Mouse (Mus musculus) liver, embryonic 11.5 days (tissue): ENCODE data around the gene Prap1. TPM values are rescaled to one million over a fixed set of nuclear protein-coding genes. Genes with fewer than 3 reads are reported as not detected.
A peak's percentile ranks its signal among the peaks of the same experiment; 100 is the strongest.

Experiments
- ATAC-seq: fragments of 200-750 bp; cut with Nextera tagmentation; replicated peaks from 2 replicates; pipeline ENCODE4 v1.8.0; 2017; ENCODE audit warnings: moderate number of reproducible peaks, mild to moderate bottlenecking, moderate TSS enrichment, moderate library complexity; ENCODE audit not compliant: low FRiP score
- DNase-seq: peaks from one replicate; pipeline ENCODE4 v3.0.0-alpha.2; 2017; ENCODE audit warnings: low spot score
- H3K27ac ChIP-seq: fragments of 300-500 bp; sonication (generic); 2 replicates; pipeline ENCODE4 v1.5.1; 2014; ENCODE audit warnings: mild to moderate bottlenecking, low read depth, low read length, control low read depth
- H3K27me3 ChIP-seq: fragments of 300-500 bp; sonication (generic); replicated peaks from 2 replicates; pipeline ENCODE4 v1.6.1; 2014; ENCODE audit warnings: low read length, mixed read lengths; ENCODE audit not compliant: control insufficient read depth, insufficient read depth
- H3K36me3 ChIP-seq: fragments of 300-500 bp; sonication (generic); 2 replicates; pipeline ENCODE4 v1.6.1; 2014; ENCODE audit warnings: mild to moderate bottlenecking, low read length, moderate library complexity, mixed read lengths; ENCODE audit not compliant: control insufficient read depth, insufficient read depth
- H3K4me1 ChIP-seq: fragments of 300-500 bp; sonication (generic); replicated peaks from 2 replicates; pipeline ENCODE4 v1.6.1; 2014; ENCODE audit warnings: low read length, mixed read lengths; ENCODE audit not compliant: control insufficient read depth, insufficient read depth
- H3K4me2 ChIP-seq: fragments of 300-500 bp; sonication (generic); 2 replicates; pipeline ENCODE4 v1.6.1; 2014; ENCODE audit warnings: mild to moderate bottlenecking, control low read depth, moderate library complexity
- H3K4me3 ChIP-seq: fragments of 300-500 bp; sonication (generic); 2 replicates; pipeline ENCODE4 v1.5.1; 2014; ENCODE audit warnings: low read depth, low read length, control low read depth
- H3K9ac ChIP-seq: fragments of 300-500 bp; sonication (generic); 2 replicates; pipeline ENCODE4 v1.6.1; 2014; ENCODE audit warnings: low read depth, low read length, control low read depth
- H3K9me3 ChIP-seq: fragments of 300-500 bp; sonication (generic); 2 replicates; pipeline ENCODE4 v1.6.1; 2016; ENCODE audit warnings: low read length, inconsistent platforms, mixed read lengths; ENCODE audit not compliant: control insufficient read depth
- WGBS: fragments of 180-500 bp; shearing (Covaris S2); extraction: QIAGEN DNeasy Blood & Tissue Kit; methylation state at CpG from one replicate; pipeline ENCODE4 v1.1.7; 2014; 5-methylcytosine and 5-hydroxymethylcytosine counted together
- polyA plus RNA-seq: library from polyadenylated mRNA; unstranded; fragments of >200 nt; fragmentation: Nextera tagmentation; extraction: Ambion mirVana; gene quantifications from 2 replicates; pipeline ENCODE4 v1.2.1, GENCODE M21; 2014

Gene Prap1
- polyA plus RNA-seq, 1 experiment from 2014 or later, result not detected

- Histone ChIP-seq H3K4me1 (peaks cover 4% of the 10 kb centered on the region), H3K4me2 (no peak overlapping the region), H3K27ac (no peak overlapping the region), H3K4me3 (no peak overlapping the region), H3K36me3 (no peaks in the 10 kb centered on the region), H3K27me3 (no peaks in the 10 kb centered on the region), H3K9me3 (no peaks in the 10 kb centered on the region), H3K9ac (no peak overlapping the region)
- 50% methylated on average over 1 of the region's 1 CpGs for WGBS
- no peak for DNase-seq
- ATAC-seq, result no peak
Measured at GRCm38 (mm10) chr7:140098466-140098865, 5.3 kb downstream of the Prap1 start.

GRCm38 (mm10) chr7:140101498-140101897 is 8.3 kb downstream of the Prap1 start:
- Histone ChIP-seq H3K9ac (peak overlapping the region; percentile 55), H3K4me1 (peaks cover 4% of the 10 kb centered on the region), H3K36me3 (peaks cover 7% of the 10 kb centered on the region; the same call in 1 of the 2 replicates), H3K9me3 (no peaks in the 10 kb centered on the region), H3K4me3 (peak overlapping the region; percentile 49), H3K27me3 (no peaks in the 10 kb centered on the region), H3K4me2 (peak overlapping the region; percentile 88), H3K27ac (no peak overlapping the region)
- 75% methylated on average over 10 of the region's 10 CpGs for WGBS
- DNase-seq, result no peak
- ATAC-seq, result no peak

- Histone ChIP-seq H3K4me2 (peak within 1 kb of the TSS; percentile 88), H3K4me3 (peak within 1 kb of the TSS; percentile 49), H3K9me3 (no peaks in the 10 kb centered on the region), H3K27me3 (no peaks in the 10 kb centered on the region), H3K27ac (no peak within 1 kb of the TSS), H3K9ac (peak within 1 kb of the TSS; percentile 55), H3K36me3 (peaks cover 7% of the 10 kb centered on the region; the same call in 1 of the 2 replicates), H3K4me1 (peaks cover 4% of the 10 kb centered on the region)
- peak; percentile 88 for ATAC-seq
- 1% methylated on average over 30 of the region's 30 CpGs for WGBS
- DNase-seq, result peak; percentile 82
Measured at GRCm38 (mm10) chr7:140101993-140102860, 9.0 kb downstream of the Prap1 start, which contains the start of gene Fuom. Gene Fuom, minus strand, starts transcription at chr7:140102441.

- no peak overlapping the region for H3K9ac ChIP-seq
- H3K27me3 ChIP-seq, result no peaks in the 10 kb centered on the region
- no peak for DNase-seq
- H3K4me2 ChIP-seq, result no peak overlapping the region
- H3K36me3 ChIP-seq, result peaks cover 15% of the 10 kb centered on the region
- WGBS, result 76% methylated on average over 4 of the region's 4 CpGs
- no peak overlapping the region for H3K27ac ChIP-seq
- H3K4me3 ChIP-seq, result no peak overlapping the region
- no peaks in the 10 kb centered on the region for H3K9me3 ChIP-seq
- H3K4me1 ChIP-seq, result peaks cover 4% of the 10 kb centered on the region
- no peak for ATAC-seq
Measured at GRCm38 (mm10) chr7:140104009-140104408, 10.8 kb downstream of the Prap1 start.

- ATAC-seq, result no peak
- Histone ChIP-seq H3K4me1 (no peaks in the 10 kb centered on the region), H3K27me3 (no peaks in the 10 kb centered on the region), H3K36me3 (peaks cover 29% of the 10 kb centered on the region), H3K9ac (no peak overlapping the region), H3K27ac (no peak overlapping the region), H3K9me3 (no peaks in the 10 kb centered on the region), H3K4me2 (no peak overlapping the region), H3K4me3 (no peak overlapping the region)
- 64% methylated on average over 3 of the region's 3 CpGs for WGBS
- no peak for DNase-seq
Measured at GRCm38 (mm10) chr7:140111943-140112342, 18.7 kb downstream of the Prap1 start.

GRCm38 (mm10) chr7:140115583-140116328 is 22.6 kb downstream of the Prap1 start, which contains the start of gene Paox:
Gene Paox, plus strand, starts transcription at chr7:140115799.
- 2% methylated on average over 23 of the region's 23 CpGs for WGBS
- peak within 1 kb of the TSS; percentile 89 for H3K4me2 ChIP-seq
- DNase-seq (peak; percentile 58), ATAC-seq (peak; percentile 76)
- H3K4me1 ChIP-seq, result no peaks in the 10 kb centered on the region
- H3K27ac ChIP-seq, result peak within 1 kb of the TSS; percentile 63; the same call in 1 of the 2 replicates
- peak within 1 kb of the TSS; percentile 71 for H3K4me3 ChIP-seq
- peak within 1 kb of the TSS; percentile 72 for H3K9ac ChIP-seq
- H3K9me3 ChIP-seq, result no peaks in the 10 kb centered on the region
- H3K27me3 ChIP-seq, result no peaks in the 10 kb centered on the region
- peaks cover 10% of the 10 kb centered on the region; the same call in 1 of the 2 replicates for H3K36me3 ChIP-seq

- peaks cover 6% of the 10 kb centered on the region; the same call in 1 of the 2 replicates for H3K36me3 ChIP-seq
- peak within 1 kb of the TSS; percentile 72 for H3K9ac ChIP-seq
- no peaks in the 10 kb centered on the region for H3K4me1 ChIP-seq
- H3K27me3 ChIP-seq, result no peaks in the 10 kb centered on the region
- peak; percentile 84 for DNase-seq
- 5% methylated on average over 28 of the region's 28 CpGs for WGBS
- ATAC-seq, result peak; percentile 97
- peak within 1 kb of the TSS; percentile 63; the same call in 1 of the 2 replicates for H3K27ac ChIP-seq
- H3K9me3 ChIP-seq, result no peaks in the 10 kb centered on the region
- H3K4me3 ChIP-seq, result peak within 1 kb of the TSS; percentile 71
- peak within 1 kb of the TSS; percentile 89 for H3K4me2 ChIP-seq
Measured at GRCm38 (mm10) chr7:140116329-140117054, 23.3 kb downstream of the Prap1 start, which contains the start of gene Echs1. Gene Echs1, minus strand, starts transcription at chr7:140116476.

- H3K9ac ChIP-seq, result no peak overlapping the region
- H3K27me3 ChIP-seq, result no peaks in the 10 kb centered on the region
- H3K4me3 ChIP-seq, result no peak overlapping the region
- no peak overlapping the region for H3K4me2 ChIP-seq
- no peak overlapping the region for H3K27ac ChIP-seq
- H3K9me3 ChIP-seq, result no peaks in the 10 kb centered on the region
- no peaks in the 10 kb centered on the region for H3K36me3 ChIP-seq
- ATAC-seq (no peak), DNase-seq (no peak)
- 87% methylated on average over 2 of the region's 2 CpGs for WGBS
- no peaks in the 10 kb centered on the region for H3K4me1 ChIP-seq
Measured at GRCm38 (mm10) chr7:140120484-140120883, 27.3 kb downstream of the Prap1 start.
